Mouse (Mus musculus): ENCODE measurements around the gene Rtbdn. TPM values are rescaled to one million over a fixed set of nuclear protein-coding genes. Genes with fewer than 3 reads are reported as not detected.

The Rtbdn gene
- polyA plus RNA-seq, 1 experiment from 2014 or later, result 0.19 TPM

GRCm38 (mm10) chr8:84966603-84967002 is 19.8 kb downstream of the Rtbdn start:
- no peak for ATAC-seq (ENCODE audit: insufficient number of reproducible peaks, low FRiP score, low TSS enrichment, low read depth)
- Histone ChIP-seq H3K4me1 (peaks cover 39% of the 10 kb centered on the region), H3K4me3 (peak overlapping the region; percentile 65; the same call in 1 of the 2 replicates), H3K36me3 (peaks cover 14% of the 10 kb centered on the region), H3K9me3 (no peaks in the 10 kb centered on the region), H3K9ac (no peak overlapping the region), H3K4me2 (peak overlapping the region; percentile 79; the same call in 1 of the 2 replicates), H3K27ac (peak overlapping the region; percentile 55), H3K27me3 (no peaks in the 10 kb centered on the region)
- WGBS, result 57% methylated on average over 3 of the region's 3 CpGs

GRCm38 (mm10) chr8:84967532-84968304 is 20.9 kb downstream of the Rtbdn start:
- Histone ChIP-seq H3K27me3 (no peaks in the 10 kb centered on the region), H3K36me3 (peaks cover 21% of the 10 kb centered on the region), H3K9me3 (no peaks in the 10 kb centered on the region), H3K4me3 (no peak overlapping the region), H3K4me2 (no peak overlapping the region), H3K4me1 (peaks cover 40% of the 10 kb centered on the region), H3K9ac (no peak overlapping the region), H3K27ac (peak overlapping the region; percentile 87; the same call in 1 of the 2 replicates)
- whole genome bisulfite sequencing, result 90% methylated on average over 13 of the region's 13 CpGs
- no peak for ATAC-seq (ENCODE audit: insufficient number of reproducible peaks, low FRiP score, low TSS enrichment, low read depth)

- H3K9ac ChIP-seq, result peak overlapping the region; percentile 64
- H3K4me1 ChIP-seq, result peaks cover 40% of the 10 kb centered on the region
- H3K4me3 ChIP-seq, result peak overlapping the region; percentile 58
- H3K27me3 ChIP-seq, result no peaks in the 10 kb centered on the region
- no peak for ATAC-seq (ENCODE audit: insufficient number of reproducible peaks, low FRiP score, low TSS enrichment, low read depth)
- peaks cover 29% of the 10 kb centered on the region for H3K36me3 ChIP-seq
- no peaks in the 10 kb centered on the region for H3K9me3 ChIP-seq
- H3K27ac ChIP-seq, result peak overlapping the region; percentile 87
- peak overlapping the region; percentile 83 for H3K4me2 ChIP-seq
- 8% methylated on average over 2 of the region's 2 CpGs for WGBS
These were observed 21.9 kb downstream of the Rtbdn start for GRCm38 (mm10) chr8:84968650-84969049.

GRCm38 (mm10) chr8:84969241-84970134 is 22.7 kb downstream of the Rtbdn start, which contains the start of the genes Gm49661, Prdx2 and Rnaseh2a:
Gene Gm49661 (minus strand): TSS chr8:84969433.
Gene Prdx2 (plus strand): TSS chr8:84969587.
Gene Rnaseh2a (minus strand): TSS chr8:84969767.
- Histone ChIP-seq H3K9ac (peak within 1 kb of the TSS; percentile 64), H3K9me3 (no peaks in the 10 kb centered on the region), H3K4me2 (peak within 1 kb of the TSS; percentile 83), H3K4me1 (peaks cover 40% of the 10 kb centered on the region), H3K4me3 (peak within 1 kb of the TSS; percentile 58), H3K27me3 (no peaks in the 10 kb centered on the region), H3K36me3 (peaks cover 37% of the 10 kb centered on the region), H3K27ac (peak within 1 kb of the TSS; percentile 87)
- ATAC-seq (ENCODE audit: insufficient number of reproducible peaks, low FRiP score, low TSS enrichment, low read depth), result peak; percentile 66
- WGBS, result under 1% methylated on average over 56 of the region's 56 CpGs

- Histone ChIP-seq H3K4me1 (peaks cover 36% of the 10 kb centered on the region), H3K36me3 (peaks cover 44% of the 10 kb centered on the region), H3K27me3 (no peaks in the 10 kb centered on the region), H3K27ac (peak overlapping the region; percentile 87), H3K9me3 (no peaks in the 10 kb centered on the region), H3K4me2 (peak overlapping the region; percentile 83), H3K9ac (peak overlapping the region; percentile 64), H3K4me3 (peak overlapping the region; percentile 58)
- 6% methylated on average over 21 of the region's 21 CpGs for WGBS
- no peak for ATAC-seq (ENCODE audit: insufficient number of reproducible peaks, low FRiP score, low TSS enrichment, low read depth)
These were observed 23.5 kb downstream of the Rtbdn start for GRCm38 (mm10) chr8:84970135-84970790.

- peaks cover 44% of the 10 kb centered on the region for H3K36me3 ChIP-seq
- peak overlapping the region; percentile 58 for H3K4me3 ChIP-seq
- H3K27me3 ChIP-seq, result no peaks in the 10 kb centered on the region
- no peak overlapping the region for H3K27ac ChIP-seq
- H3K9me3 ChIP-seq, result no peaks in the 10 kb centered on the region
- H3K4me1 ChIP-seq, result peaks cover 37% of the 10 kb centered on the region
- 58% methylated on average over 5 of the region's 5 CpGs for WGBS
- peak overlapping the region; percentile 83 for H3K4me2 ChIP-seq
- ATAC-seq (ENCODE audit: insufficient number of reproducible peaks, low FRiP score, low TSS enrichment, low read depth), result no peak
- 0 out of 2 replicates have a peak overlapping the region, but pooled peaks have one; percentile 26 for H3K9ac ChIP-seq
These were observed 24.1 kb downstream of the Rtbdn start for GRCm38 (mm10) chr8:84970913-84971312.

GRCm38 (mm10) chr8:84973079-84973478 is 26.3 kb downstream of the Rtbdn start:
- H3K36me3 ChIP-seq, result peaks cover 44% of the 10 kb centered on the region
- peaks cover 12% of the 10 kb centered on the region for H3K27me3 ChIP-seq
- H3K4me2 ChIP-seq, result no peak overlapping the region
- no peak overlapping the region for H3K9ac ChIP-seq
- WGBS, result 96% methylated on average over 1 of the region's 1 CpGs
- H3K4me1 ChIP-seq, result peaks cover 50% of the 10 kb centered on the region
- H3K27ac ChIP-seq, result no peak overlapping the region
- no peaks in the 10 kb centered on the region for H3K9me3 ChIP-seq
- no peak for ATAC-seq (ENCODE audit: insufficient number of reproducible peaks, low FRiP score, low TSS enrichment, low read depth)
- no peak overlapping the region for H3K4me3 ChIP-seq

- no peak overlapping the region for H3K4me3 ChIP-seq
- WGBS, result 66% methylated on average over 4 of the region's 4 CpGs
- H3K4me1 ChIP-seq, result peaks cover 53% of the 10 kb centered on the region
- H3K4me2 ChIP-seq, result no peak overlapping the region
- H3K9me3 ChIP-seq, result no peaks in the 10 kb centered on the region
- H3K27ac ChIP-seq, result 0 out of 2 replicates have a peak overlapping the region, but pooled peaks have one; percentile 1
- H3K36me3 ChIP-seq, result peaks cover 44% of the 10 kb centered on the region
- H3K27me3 ChIP-seq, result peaks cover 15% of the 10 kb centered on the region
- H3K9ac ChIP-seq, result no peak overlapping the region
- no peak for ATAC-seq (ENCODE audit: insufficient number of reproducible peaks, low FRiP score, low TSS enrichment, low read depth)
These were observed 27.2 kb downstream of the Rtbdn start for GRCm38 (mm10) chr8:84973803-84974542.

GRCm38 (mm10) chr8:84974543-84975142 is 27.9 kb downstream of the Rtbdn start:
- no peaks in the 10 kb centered on the region for H3K9me3 ChIP-seq
- H3K4me1 ChIP-seq, result peaks cover 60% of the 10 kb centered on the region
- no peak overlapping the region for H3K4me2 ChIP-seq
- H3K27ac ChIP-seq, result 0 out of 2 replicates have a peak overlapping the region, but pooled peaks have one; percentile 1
- H3K27me3 ChIP-seq, result peaks cover 15% of the 10 kb centered on the region
- ATAC-seq (ENCODE audit: insufficient number of reproducible peaks, low FRiP score, low TSS enrichment, low read depth), result no peak
- peaks cover 44% of the 10 kb centered on the region for H3K36me3 ChIP-seq
- H3K4me3 ChIP-seq, result no peak overlapping the region
- no peak overlapping the region for H3K9ac ChIP-seq
- 68% methylated on average over 8 of the region's 8 CpGs for WGBS

- Histone ChIP-seq H3K9ac (no peak overlapping the region), H3K4me1 (peaks cover 62% of the 10 kb centered on the region), H3K27ac (peak overlapping the region; percentile 80), H3K4me3 (peak overlapping the region; percentile 55; the same call in 1 of the 2 replicates), H3K36me3 (peaks cover 44% of the 10 kb centered on the region), H3K27me3 (peaks cover 15% of the 10 kb centered on the region), H3K4me2 (no peak overlapping the region), H3K9me3 (no peaks in the 10 kb centered on the region)
- ATAC-seq (ENCODE audit: insufficient number of reproducible peaks, low FRiP score, low TSS enrichment, low read depth), result no peak
- WGBS, result 27% methylated on average over 7 of the region's 7 CpGs
These were observed 28.6 kb downstream of the Rtbdn start for GRCm38 (mm10) chr8:84975434-84975833.

All from limb, embryonic 15.5 days (tissue).